Mouse (Mus musculus) bone marrow macrophage, adult 2 months (primary cell): ENCODE measurements around the gene Klhdc10.

ENCODE experiments used
- CTCF ChIP-seq: IDR thresholded peaks from 2 replicates; pipeline ENCODE4 v1.5.1; 2012; ENCODE audit warnings: low read depth, mild to moderate bottlenecking, low read length, moderate library complexity
- POLR2A ChIP-seq: IDR thresholded peaks from 2 replicates; pipeline ENCODE4 v1.6.1; 2012; ENCODE audit warnings: mild to moderate bottlenecking, low read depth, low read length, borderline replicate concordance

DNA sequence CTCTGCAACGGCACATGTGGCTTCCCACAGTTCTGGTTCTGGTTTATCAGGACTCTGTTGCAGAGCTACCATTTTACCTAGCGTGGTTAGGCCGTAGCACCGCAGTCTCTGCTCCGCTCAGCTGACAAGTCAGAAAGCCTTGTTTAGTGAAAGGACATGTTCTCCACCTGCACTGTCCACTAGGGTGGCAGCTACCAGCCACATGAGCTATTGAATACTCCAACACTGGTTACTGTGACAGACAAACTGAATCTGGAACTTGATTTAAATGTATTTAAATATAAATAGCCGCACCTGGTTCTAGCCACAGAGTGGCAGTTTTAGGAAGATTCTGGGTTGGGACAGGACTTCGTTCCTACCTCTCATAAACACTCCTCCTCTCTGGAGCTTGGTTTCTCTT is 55.3 kb downstream of the Klhdc10 start:
- TF ChIP-seq CTCF, result no peak
- no peak for TF ChIP-seq POLR2A
